Mouse (Mus musculus) kidney, adult 2 months (tissue): Measurements from ENCODE around the gene Lepr.

Experiments
- CTCF ChIP-seq: fragments of 200-500 bp; conservative IDR thresholded peaks from 2 replicates; pipeline ENCODE4 v1.5.1; 2011; ENCODE audit warnings: low read depth, mild to moderate bottlenecking, control low read depth, low read length, moderate library complexity, mixed read lengths; ENCODE audit not compliant: insufficient read depth, insufficient read length
- POLR2A ChIP-seq: fragments of 200-500 bp; IDR thresholded peaks from one replicate; pipeline ENCODE4 v1.6.1; 2011; ENCODE audit warnings: low read depth, low read length, control low read depth

DNA sequence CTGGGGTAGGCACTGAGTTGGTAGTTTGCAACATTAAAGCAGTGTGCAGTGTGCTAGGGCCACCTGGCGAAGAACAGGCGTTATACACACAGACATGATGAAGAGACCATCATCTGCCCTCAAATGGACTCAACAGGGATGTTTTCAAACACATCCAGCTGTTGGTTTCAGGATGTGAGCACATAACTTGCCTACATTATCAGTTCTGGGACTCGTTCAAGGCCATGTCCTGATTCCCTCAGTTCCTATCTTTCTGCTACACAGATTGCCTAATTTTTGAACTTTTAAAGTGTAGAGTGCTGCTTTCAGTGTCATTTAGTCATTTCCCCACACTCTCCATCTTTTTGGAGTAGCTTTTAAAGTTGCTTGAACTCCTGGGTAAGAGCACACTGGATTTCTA is 34.1 kb upstream of the Lepr start:
- TF ChIP-seq POLR2A (no peak), CTCF (no peak; the same call in 1 of the 2 replicates)
